Mouse (Mus musculus) neural tube, embryonic 12.5 days (tissue): ENCODE measurements around the gene Igsf9. TPM values are rescaled to one million over a fixed set of nuclear protein-coding genes. Genes with fewer than 3 reads are reported as not detected.

ENCODE experiments used
- ATAC-seq: fragments of 200-750 bp; cut with Nextera tagmentation; 2 replicates; pipeline ENCODE4 v1.8.0; 2017; ENCODE audit warnings: low read depth, mild to moderate bottlenecking, moderate TSS enrichment, moderate library complexity; ENCODE audit not compliant: low FRiP score
- H3K27ac ChIP-seq: fragments of 300-500 bp; sonication (generic); 2 replicates; pipeline ENCODE4 v1.5.1; 2016
- H3K27me3 ChIP-seq: fragments of 300-500 bp; sonication (generic); replicated peaks from 2 replicates; pipeline ENCODE4 v1.6.1; 2016; ENCODE audit warnings: mild to moderate bottlenecking
- H3K36me3 ChIP-seq: fragments of 300-500 bp; sonication (generic); 2 replicates; pipeline ENCODE4 v1.6.1; 2016; ENCODE audit warnings: mild to moderate bottlenecking
- H3K4me1 ChIP-seq: fragments of 300-500 bp; sonication (generic); 2 replicates; pipeline ENCODE4 v1.6.1; 2016
- H3K4me2 ChIP-seq: fragments of 300-500 bp; sonication (generic); replicated peaks from 2 replicates; pipeline ENCODE4 v1.6.1; 2016; ENCODE audit warnings: mild to moderate bottlenecking
- H3K4me3 ChIP-seq: fragments of 300-500 bp; sonication (generic); 2 replicates; pipeline ENCODE4 v1.5.1; 2016
- H3K9ac ChIP-seq: fragments of 300-500 bp; sonication (generic); 2 replicates; pipeline ENCODE4 v1.6.1; 2016; ENCODE audit warnings: mild to moderate bottlenecking
- H3K9me3 ChIP-seq: fragments of 300-500 bp; sonication (generic); 2 replicates; pipeline ENCODE4 v1.6.1; 2016; ENCODE audit warnings: mild to moderate bottlenecking
- WGBS: fragments of 180-500 bp; shearing (Covaris S2); methylation state at CpG from one replicate; pipeline ENCODE4 v1.1.7; 2016; 5-methylcytosine and 5-hydroxymethylcytosine counted together
- polyA plus RNA-seq: library from polyadenylated mRNA; unstranded; fragments of >200 nt; fragmentation: Nextera tagmentation; extraction: Ambion mirVana; gene quantifications from 2 replicates; pipeline ENCODE4 v1.2.1, GENCODE M21; 2016

Igsf9 gene
- polyA plus RNA-seq, 1 experiment from 2014 or later, result 84.1 TPM

GRCm38 (mm10) chr1:172526380-172527081 lies 44.9 kb downstream of the Igsf9 start:
- Histone ChIP-seq H3K4me3 (no peak overlapping the region), H3K27me3 (0 out of 2 replicates have a peak, but pooled peaks cover under 1% of the 10 kb centered on the region), H3K4me2 (no peak overlapping the region), H3K4me1 (peaks cover 15% of the 10 kb centered on the region), H3K9me3 (no peaks in the 10 kb centered on the region), H3K27ac (no peak overlapping the region), H3K36me3 (no peaks in the 10 kb centered on the region), H3K9ac (no peak overlapping the region)
- no peak for ATAC-seq
- 83% methylated on average over 23 of the region's 23 CpGs for WGBS

GRCm38 (mm10) chr1:172527431-172527830 lies 45.8 kb downstream of the Igsf9 start:
- Histone ChIP-seq H3K36me3 (no peaks in the 10 kb centered on the region), H3K4me3 (no peak overlapping the region), H3K27ac (no peak overlapping the region), H3K4me2 (no peak overlapping the region), H3K27me3 (peaks cover 6% of the 10 kb centered on the region; the same call in 1 of the 2 replicates), H3K4me1 (peaks cover 18% of the 10 kb centered on the region), H3K9me3 (no peaks in the 10 kb centered on the region), H3K9ac (no peak overlapping the region)
- no peak for ATAC-seq
- 94% methylated on average over 10 of the region's 10 CpGs for WGBS

GRCm38 (mm10) chr1:172528701-172529100 lies 47.1 kb downstream of the Igsf9 start:
- WGBS, result 7% methylated on average over 7 of the region's 7 CpGs
- Histone ChIP-seq H3K4me1 (peaks cover 20% of the 10 kb centered on the region), H3K9ac (no peak overlapping the region), H3K27ac (no peak overlapping the region), H3K9me3 (no peaks in the 10 kb centered on the region), H3K4me2 (no peak overlapping the region), H3K4me3 (no peak overlapping the region), H3K36me3 (no peaks in the 10 kb centered on the region), H3K27me3 (peaks cover 6% of the 10 kb centered on the region; the same call in 1 of the 2 replicates)
- ATAC-seq, result peak; percentile 73

GRCm38 (mm10) chr1:172530544-172531220 lies 49.1 kb downstream of the Igsf9 start:
- Histone ChIP-seq H3K9ac (no peak overlapping the region), H3K4me2 (no peak overlapping the region), H3K27me3 (peaks cover 6% of the 10 kb centered on the region; the same call in 1 of the 2 replicates), H3K4me1 (peaks cover 17% of the 10 kb centered on the region), H3K36me3 (no peaks in the 10 kb centered on the region), H3K9me3 (no peaks in the 10 kb centered on the region), H3K27ac (no peak overlapping the region), H3K4me3 (no peak overlapping the region)
- WGBS, result 27% methylated on average over 8 of the region's 8 CpGs
- peak; percentile 26 for ATAC-seq

GRCm38 (mm10) chr1:172532551-172532950 lies 51.0 kb downstream of the Igsf9 start:
- Histone ChIP-seq H3K4me2 (peak overlapping the region; percentile 46), H3K27me3 (peaks cover 6% of the 10 kb centered on the region; the same call in 1 of the 2 replicates), H3K9me3 (no peaks in the 10 kb centered on the region), H3K4me1 (peaks cover 17% of the 10 kb centered on the region), H3K9ac (no peak overlapping the region), H3K27ac (no peak overlapping the region), H3K4me3 (no peak overlapping the region), H3K36me3 (no peaks in the 10 kb centered on the region)
- no peak for ATAC-seq
- WGBS, result 6% methylated on average over 13 of the region's 13 CpGs

- Histone ChIP-seq H3K27ac (no peak overlapping the region), H3K27me3 (peaks cover 6% of the 10 kb centered on the region; the same call in 1 of the 2 replicates), H3K9ac (no peak overlapping the region), H3K36me3 (no peaks in the 10 kb centered on the region), H3K4me3 (no peak overlapping the region), H3K9me3 (no peaks in the 10 kb centered on the region), H3K4me1 (peaks cover 17% of the 10 kb centered on the region), H3K4me2 (no peak overlapping the region)
- 76% methylated on average over 16 of the region's 16 CpGs for WGBS
- ATAC-seq, result no peak
Observed at GRCm38 (mm10) chr1:172535116-172535515, 53.5 kb downstream of the Igsf9 start.

- no peaks in the 10 kb centered on the region for H3K27me3 ChIP-seq
- H3K36me3 ChIP-seq, result no peaks in the 10 kb centered on the region
- no peak overlapping the region for H3K27ac ChIP-seq
- 80% methylated on average over 6 of the region's 6 CpGs for WGBS
- no peak for ATAC-seq
- H3K4me1 ChIP-seq, result peaks cover 3% of the 10 kb centered on the region; the same call in 1 of the 2 replicates
- H3K4me2 ChIP-seq, result no peak overlapping the region
- H3K4me3 ChIP-seq, result no peak overlapping the region
- no peaks in the 10 kb centered on the region for H3K9me3 ChIP-seq
- H3K9ac ChIP-seq, result no peak overlapping the region
Observed at GRCm38 (mm10) chr1:172539827-172540226, 58.2 kb downstream of the Igsf9 start.

GRCm38 (mm10) chr1:172540283-172540820 lies 58.8 kb downstream of the Igsf9 start:
- no peak for ATAC-seq
- no peaks in the 10 kb centered on the region for H3K9me3 ChIP-seq
- H3K9ac ChIP-seq, result no peak overlapping the region
- no peaks in the 10 kb centered on the region for H3K27me3 ChIP-seq
- H3K27ac ChIP-seq, result no peak overlapping the region
- no peaks in the 10 kb centered on the region for H3K36me3 ChIP-seq
- H3K4me2 ChIP-seq, result no peak overlapping the region
- peaks cover 3% of the 10 kb centered on the region; the same call in 1 of the 2 replicates for H3K4me1 ChIP-seq
- H3K4me3 ChIP-seq, result no peak overlapping the region
- whole genome bisulfite sequencing, result 57% methylated on average over 11 of the region's 11 CpGs

- Histone ChIP-seq H3K27ac (no peak overlapping the region), H3K4me3 (no peak overlapping the region), H3K36me3 (no peaks in the 10 kb centered on the region), H3K9ac (no peak overlapping the region), H3K4me1 (peaks cover 22% of the 10 kb centered on the region), H3K4me2 (no peak overlapping the region), H3K27me3 (no peaks in the 10 kb centered on the region), H3K9me3 (no peaks in the 10 kb centered on the region)
- WGBS, result 98% methylated on average over 4 of the region's 4 CpGs
- ATAC-seq, result no peak
Observed at GRCm38 (mm10) chr1:172546062-172546461, 64.5 kb downstream of the Igsf9 start.

Other genes with a start within 250 kb of the Igsf9 start
- not detected in 2 replicates for gene Atp1a4, start 223.4 kb upstream of the Igsf9 start, polyA plus RNA-seq
- gene Igsf8, start 220.1 kb upstream of the Igsf9 start, polyA plus RNA-seq, result 165 and 171 TPM in 2 replicates
- 14.5 and 14.9 TPM in 2 replicates for gene Atp1a2, start 183.7 kb upstream of the Igsf9 start, polyA plus RNA-seq
- gene Kcnj9, start 152.5 kb upstream of the Igsf9 start, polyA plus RNA-seq, result 1.4 and 1.6 TPM in 2 replicates
- 0.96 and 1.3 TPM in 2 replicates for gene Kcnj10, start 140.6 kb upstream of the Igsf9 start, polyA plus RNA-seq
- gene Pigm, start 105.2 kb upstream of the Igsf9 start, polyA plus RNA-seq, result 8.3 and 9.4 TPM in 2 replicates
- gene Slamf9, start 6.4 kb upstream of the Igsf9 start, polyA plus RNA-seq, result 0.19 TPM in 1 of 2 replicates, not detected in the other
- gene Tagln2, start 18.3 kb downstream of the Igsf9 start, polyA plus RNA-seq, result 105 and 131 TPM in 2 replicates
- 2.3 and 2.5 TPM in 2 replicates for gene Cfap45, start 39.0 kb downstream of the Igsf9 start, polyA plus RNA-seq
- 0.31 and 0.58 TPM in 2 replicates for gene Vsig8, start 74.2 kb downstream of the Igsf9 start, polyA plus RNA-seq
- not detected in 2 replicates for gene Slamf8, start 108.8 kb downstream of the Igsf9 start, polyA plus RNA-seq
- 0.16 and 0.19 TPM in 2 replicates for gene Fcrl6, start 120.8 kb downstream of the Igsf9 start, polyA plus RNA-seq
- gene Dusp23, start 151.2 kb downstream of the Igsf9 start, polyA plus RNA-seq, result 20.0 and 20.8 TPM in 2 replicates
- gene Crp, start 216.3 kb downstream of the Igsf9 start, polyA plus RNA-seq, result 1.7 and 1.8 TPM in 2 replicates